Mouse (Mus musculus) layer of hippocampus, adult 18-20 months (tissue): ENCODE results near the gene Gpr142. TPM values are rescaled to one million over a fixed set of nuclear protein-coding genes. Genes with fewer than 3 reads are reported as not detected.

ENCODE experiments used
- DNase-seq, 2 experiments: peaks; one replicate each; pipeline ENCODE4 v3.0.0; 2022; ENCODE audit warnings: low spot score in 2 of 2
- total RNA-seq, 2 experiments: library from RNA; stranded (reverse); gene quantifications; 2 replicates each; pipeline ENCODE4 v1.2.3; 2021

The Gpr142 gene
- total RNA-seq, 2 experiments from 2014 or later, result not detected

DNA sequence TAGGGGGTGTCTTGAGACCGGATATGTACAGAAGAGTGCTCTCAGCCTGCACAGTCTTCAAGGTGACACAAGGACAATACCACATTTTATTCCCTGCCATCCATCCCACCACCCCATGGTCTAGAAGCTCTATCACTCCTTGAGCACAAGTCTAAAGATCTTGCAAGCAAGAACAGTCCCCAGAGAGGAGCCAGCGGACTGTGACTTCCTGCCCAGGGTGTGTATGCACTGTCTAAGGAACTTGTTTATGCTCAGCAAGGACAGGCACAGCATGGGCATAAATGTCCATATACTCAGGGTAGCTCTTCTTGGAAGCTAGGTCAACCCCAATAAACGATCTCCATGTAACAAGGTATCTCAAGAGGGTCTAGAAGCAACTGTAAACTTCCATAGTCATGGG lies 743 bp upstream of the Gpr142 start:
- no peak for DNase-seq

- no peak for DNase-seq
Measured at GRCm38 (mm10) chr11:114801906-114802305, 3.2 kb downstream of the Gpr142 start.

DNA sequence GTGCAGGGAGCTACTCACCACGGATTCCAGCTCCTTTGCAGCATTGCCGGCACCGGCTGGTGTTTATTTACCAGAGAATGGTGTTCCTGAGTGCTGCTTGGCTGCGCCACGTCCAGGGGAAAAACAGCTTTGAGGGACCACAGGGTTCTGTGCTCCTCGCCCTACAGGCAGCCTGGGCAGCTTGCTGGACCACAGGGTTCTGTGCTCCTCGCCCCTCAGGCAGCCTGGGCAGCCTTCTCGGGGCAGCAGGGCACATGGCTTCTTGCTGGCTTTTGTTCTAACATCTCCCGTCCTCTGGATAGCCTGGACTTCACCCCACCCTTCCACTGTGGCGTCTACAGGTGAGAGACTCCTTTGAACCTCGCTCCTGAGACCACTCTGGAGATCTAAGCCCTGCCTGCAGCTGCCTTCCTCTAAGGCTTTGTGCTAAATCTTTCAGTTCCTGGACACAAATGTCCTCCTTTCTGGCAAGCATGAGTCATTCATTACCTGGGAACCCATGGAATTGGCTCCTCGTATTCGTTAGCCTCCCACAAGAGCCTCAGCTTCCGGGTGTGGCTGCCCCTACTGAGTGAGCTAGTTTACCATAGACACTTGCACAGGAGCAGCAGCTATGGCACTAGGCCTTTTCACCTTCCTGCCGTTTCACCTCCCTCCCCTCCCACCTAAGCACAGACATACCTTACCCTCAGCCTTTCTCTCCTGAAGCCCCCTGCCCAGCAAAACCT lies 4.0 kb downstream of the Gpr142 start:
- no peak for DNase-seq

DNA sequence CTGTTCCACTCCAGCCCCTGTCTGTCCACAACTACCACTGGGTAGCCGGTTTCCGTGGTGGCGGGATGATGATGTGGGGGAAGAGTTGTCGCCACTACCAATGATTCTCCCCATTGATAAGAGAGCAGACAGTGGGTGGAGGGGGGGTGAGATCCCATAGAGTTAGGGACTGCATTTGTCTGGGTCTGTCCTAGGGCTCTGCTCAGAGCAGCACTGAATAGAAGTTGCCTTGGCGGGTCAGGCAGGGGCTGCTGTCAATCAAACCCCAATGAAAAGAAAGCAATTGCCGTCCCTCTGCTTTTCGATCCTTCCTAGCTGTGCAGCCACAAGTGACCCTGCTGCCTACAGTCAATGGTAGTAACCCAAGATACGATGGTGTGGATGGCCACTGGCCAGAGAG lies 5.3 kb downstream of the Gpr142 start:
- DNase-seq, result no peak

DNA sequence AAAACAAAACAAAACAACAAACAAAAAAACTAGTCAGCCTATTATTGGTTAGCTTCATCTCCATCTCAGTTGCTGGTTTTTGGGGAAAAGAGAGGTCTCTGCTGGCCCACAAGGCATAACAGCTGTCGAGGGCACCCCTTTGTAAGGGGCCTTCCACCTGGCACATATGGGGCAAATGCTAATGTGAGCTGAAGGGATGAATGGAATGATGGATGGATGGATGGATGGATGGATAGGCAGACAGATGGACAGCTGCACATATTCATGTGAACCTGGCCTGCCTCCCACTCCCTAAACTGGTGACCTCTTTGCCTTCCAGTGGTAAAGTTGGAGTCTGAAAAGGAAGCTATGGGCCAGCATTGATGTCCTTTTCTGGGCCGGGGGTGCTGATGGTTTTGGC lies 8.3 kb downstream of the Gpr142 start:
- DNase-seq, result no peak

DNA sequence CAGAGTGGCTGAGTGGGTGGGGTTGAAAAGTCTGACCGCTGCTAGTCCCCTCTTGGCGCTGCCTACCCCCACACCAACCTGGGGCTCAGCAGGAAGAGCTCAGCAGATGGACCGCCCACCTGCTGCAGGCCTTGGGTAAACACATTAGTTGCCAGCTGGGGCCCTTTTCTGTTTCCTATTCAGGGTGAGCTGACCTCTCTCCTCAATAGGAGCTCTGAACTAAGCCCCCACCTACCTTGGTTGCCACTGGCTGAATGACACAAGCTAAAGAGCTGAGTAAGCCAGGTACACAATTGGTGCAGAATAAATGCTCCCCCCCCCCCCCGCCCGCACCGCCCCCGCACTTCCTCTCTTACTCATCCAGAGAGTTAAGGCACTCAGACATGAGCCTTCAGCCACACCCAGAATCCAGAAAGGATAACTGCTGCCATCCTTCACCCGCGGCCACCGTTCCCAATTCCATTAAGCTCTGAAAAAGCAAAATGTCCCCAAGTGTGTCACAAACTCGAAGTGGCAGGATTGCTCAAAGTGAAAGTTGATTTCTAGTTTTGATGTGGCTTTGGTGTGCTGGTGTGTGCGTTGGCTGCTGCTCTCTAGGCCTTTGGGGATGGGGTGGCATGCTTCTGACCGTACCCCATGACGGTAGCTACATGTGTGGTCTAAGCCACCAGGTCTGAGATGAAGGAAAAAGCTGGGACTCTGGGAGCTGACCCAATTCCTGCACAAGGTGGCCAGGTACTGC lies 9.1 kb downstream of the Gpr142 start:
- no peak for DNase-seq

DNA sequence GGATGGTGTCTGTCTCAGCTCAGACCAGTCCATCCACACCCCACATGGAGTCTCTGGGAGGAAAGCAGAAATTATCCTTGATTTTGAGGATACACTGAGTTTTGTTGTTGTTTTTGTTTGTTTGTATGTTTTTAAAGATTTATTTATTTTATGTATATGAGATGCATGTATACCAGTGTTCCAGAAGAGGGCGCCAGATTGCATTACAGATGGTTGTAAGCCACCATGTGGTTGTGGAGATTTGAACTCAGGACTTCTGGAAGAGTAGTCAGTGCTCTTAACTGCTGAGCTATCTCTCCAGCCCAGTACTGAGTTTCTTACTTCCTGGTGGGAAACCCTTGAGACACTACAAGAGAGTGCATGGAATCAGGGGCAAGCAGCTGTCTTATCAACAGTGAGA lies 10.6 kb downstream of the Gpr142 start:
- DNase-seq, result no peak

DNA sequence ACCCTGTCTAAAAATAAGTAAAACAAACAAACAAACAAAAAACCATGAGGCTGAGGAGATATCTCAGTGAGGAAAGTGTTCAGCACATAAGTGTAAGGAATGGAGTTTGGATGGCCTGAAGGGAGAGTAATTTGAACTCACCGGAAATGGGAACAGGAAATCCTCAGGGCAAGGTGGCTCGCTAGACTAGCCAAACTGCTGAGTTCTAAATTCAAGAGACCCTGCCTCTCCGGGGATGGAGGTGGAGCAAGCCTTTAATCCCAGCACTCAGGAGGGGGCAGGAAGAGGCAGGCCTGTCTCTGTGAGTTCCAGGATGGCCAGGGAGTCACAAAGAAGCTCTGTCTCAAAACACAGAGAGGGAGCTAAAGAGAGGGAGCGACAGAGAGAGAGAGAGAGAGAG lies 11.6 kb downstream of the Gpr142 start:
- no peak for DNase-seq

DNA sequence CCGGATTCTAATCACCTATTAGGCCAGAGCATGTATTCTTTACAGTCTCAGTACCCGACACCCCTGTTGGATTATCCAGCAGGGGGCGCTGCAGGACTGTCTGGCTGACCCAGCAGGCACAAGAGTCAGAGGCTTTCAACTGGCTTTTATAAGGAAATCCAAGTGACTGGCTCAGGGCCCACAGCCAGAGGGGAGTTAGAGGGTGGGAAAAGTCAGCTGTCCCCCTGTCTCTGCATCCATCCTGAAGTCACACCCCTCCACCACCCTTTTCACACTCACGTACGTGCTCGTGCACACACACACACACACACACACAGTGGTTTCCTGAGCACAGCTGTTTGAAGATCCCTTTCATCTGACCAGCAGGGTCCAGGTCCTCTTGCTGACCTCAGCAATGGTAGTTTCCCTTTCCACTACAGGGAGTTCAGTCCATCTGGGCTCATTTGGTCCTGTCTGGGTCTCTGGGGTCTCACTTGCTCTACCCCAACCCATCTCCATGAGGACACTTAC lies 14.1 kb downstream of the Gpr142 start:
- DNase-seq, result peak; percentile 81 to 95

- DNase-seq, result no peak
Measured at GRCm38 (mm10) chr11:114814873-114815592, 16.3 kb downstream of the Gpr142 start.

- DNase-seq, result no peak
Measured at GRCm38 (mm10) chr11:114816934-114817333, 18.2 kb downstream of the Gpr142 start.

- DNase-seq, result no peak
Measured at GRCm38 (mm10) chr11:114818185-114818584, 19.5 kb downstream of the Gpr142 start.

DNA sequence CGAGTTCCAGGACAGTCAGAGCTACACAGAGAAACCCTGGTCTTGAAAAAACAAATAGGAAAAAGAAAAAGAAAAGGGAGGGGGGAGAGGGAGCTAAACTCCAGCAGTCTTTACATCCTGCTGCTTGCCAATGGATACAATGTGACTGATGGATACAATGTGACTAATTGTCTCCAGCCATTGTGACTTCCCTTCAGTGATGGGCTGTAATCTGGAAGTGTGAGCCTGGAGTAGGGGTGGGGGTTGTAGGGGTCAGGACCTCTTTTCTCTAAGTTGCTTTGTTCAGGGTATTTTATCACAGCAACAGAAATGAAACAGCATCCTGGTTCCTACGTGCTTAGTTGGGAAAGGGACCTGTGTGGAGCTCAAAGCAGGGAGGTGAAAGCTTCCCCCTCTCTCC lies 20.4 kb downstream of the Gpr142 start:
- DNase-seq, result no peak

GRCm38 (mm10) chr11:114820444-114820843 lies 21.7 kb downstream of the Gpr142 start:
- no peak for DNase-seq

- DNase-seq, result no peak
Measured at GRCm38 (mm10) chr11:114821325-114821724, 22.6 kb downstream of the Gpr142 start.

- DNase-seq, result peak; percentile 82 to 92
Measured at GRCm38 (mm10) chr11:114822727-114823126, 24.0 kb downstream of the Gpr142 start.

- no peak for DNase-seq
Measured at GRCm38 (mm10) chr11:114823199-114823725, 24.5 kb downstream of the Gpr142 start.

DNA sequence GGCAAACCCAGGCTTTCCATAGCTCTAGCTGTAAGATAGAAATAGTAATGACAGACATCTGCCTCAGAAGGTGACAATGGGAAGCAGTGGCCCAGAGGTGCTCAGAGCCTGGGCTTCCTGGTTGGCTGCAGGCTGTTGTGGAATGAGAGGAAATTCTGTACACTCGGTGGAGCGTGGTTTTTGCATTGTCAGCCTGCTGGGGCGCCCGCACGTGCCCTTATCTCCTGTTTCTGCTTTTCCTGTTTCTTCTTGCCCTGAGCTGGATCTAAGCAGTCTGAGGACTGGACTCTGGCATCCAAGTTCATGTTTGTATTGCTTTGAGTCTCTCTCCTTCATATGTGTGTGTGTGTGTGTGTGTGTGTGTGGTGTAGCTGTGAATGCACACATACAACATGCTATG lies 28.0 kb downstream of the Gpr142 start:
- no peak for DNase-seq

GRCm38 (mm10) chr11:114829499-114830432 lies 31.0 kb downstream of the Gpr142 start:
- DNase-seq, result no peak

DNA sequence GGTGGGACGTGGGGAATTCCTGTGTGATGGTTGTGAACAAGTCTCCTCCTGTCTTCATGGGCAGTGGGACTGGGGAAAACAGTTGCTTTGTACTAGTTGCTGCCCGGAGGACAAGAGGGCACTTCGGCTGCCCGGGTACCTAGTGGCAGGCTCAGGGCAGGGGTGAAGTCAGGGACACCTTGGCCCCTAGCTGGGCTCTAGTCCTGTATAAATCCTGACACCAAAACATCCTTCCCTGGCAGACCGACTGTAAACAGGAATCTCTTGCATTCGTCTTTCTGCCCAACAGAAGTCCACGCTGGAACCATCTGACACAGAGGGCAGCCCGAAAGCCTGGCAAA lies 31.7 kb downstream of the Gpr142 start:
- no peak for DNase-seq

GRCm38 (mm10) chr11:114833166-114833565 lies 34.4 kb downstream of the Gpr142 start:
- DNase-seq, result no peak
